Mouse (Mus musculus) forebrain, embryonic 14.5 days (tissue): Measurements from ENCODE around the gene Lpin3. TPM values are rescaled to one million over a fixed set of nuclear protein-coding genes. Genes with fewer than 3 reads are reported as not detected.

Experiments
- polyA plus RNA-seq: library from polyadenylated mRNA; unstranded; fragments of >200 nt; fragmentation: Nextera tagmentation; extraction: Ambion mirVana; gene quantifications from 2 replicates; pipeline ENCODE4 v1.2.1, GENCODE M21; 2014

Gene Lpin3
- polyA plus RNA-seq, 1 experiment from 2014 or later: 0.08 TPM

Other genes starting within 250 kb of the Lpin3 start
- gene Top1, start 234.8 kb upstream of the Lpin3 start, polyA plus RNA-seq: 84.0 and 85.1 TPM in 2 replicates
- 40.2 and 48.7 TPM in 2 replicates for gene Plcg1, start 149.4 kb upstream of the Lpin3 start, polyA plus RNA-seq
- gene Zhx3, start 7.7 kb upstream of the Lpin3 start, polyA plus RNA-seq: 10.3 and 10.8 TPM in 2 replicates
- gene Emilin3, start 31.7 kb downstream of the Lpin3 start, polyA plus RNA-seq: 0.24 and 0.32 TPM in 2 replicates
- gene Chd6, start 228.4 kb downstream of the Lpin3 start, polyA plus RNA-seq: 25.5 and 32.9 TPM in 2 replicates